Mouse (Mus musculus) kidney, embryonic 16.5 days (tissue): ENCODE data around the gene Mindy2. TPM values are rescaled to one million over a fixed set of nuclear protein-coding genes. Genes with fewer than 3 reads are reported as not detected.

Source experiments
- ATAC-seq: fragments of 200-750 bp; cut with Nextera tagmentation; 2 replicates; pipeline ENCODE4 v1.8.0; 2017; ENCODE audit warnings: moderate TSS enrichment; ENCODE audit not compliant: low FRiP score, low TSS enrichment
- H3K27ac ChIP-seq: fragments of 300-500 bp; sonication (generic); 2 replicates; pipeline ENCODE4 v1.5.1; 2014; ENCODE audit warnings: low read length
- H3K27me3 ChIP-seq: fragments of 300-500 bp; sonication (generic); 2 replicates; pipeline ENCODE4 v1.6.1; 2014; ENCODE audit warnings: low read length, control low read depth, mixed read lengths; ENCODE audit not compliant: insufficient read depth
- H3K36me3 ChIP-seq: fragments of 300-500 bp; sonication (generic); 2 replicates; pipeline ENCODE4 v1.6.1; 2014; ENCODE audit warnings: low read length, control low read depth, mixed read lengths; ENCODE audit not compliant: insufficient read depth
- H3K4me1 ChIP-seq: fragments of 300-500 bp; sonication (generic); 2 replicates; pipeline ENCODE4 v1.6.1; 2014; ENCODE audit warnings: low read length, control low read depth, mixed read lengths; ENCODE audit not compliant: insufficient read depth
- H3K4me2 ChIP-seq: fragments of 300-500 bp; sonication (generic); replicated peaks from 2 replicates; pipeline ENCODE4 v1.6.1; 2014; ENCODE audit warnings: low read depth, low read length
- H3K4me3 ChIP-seq: fragments of 300-500 bp; sonication (generic); 2 replicates; pipeline ENCODE4 v1.5.1; 2014; ENCODE audit warnings: mild to moderate bottlenecking, low read length
- H3K9ac ChIP-seq: fragments of 300-500 bp; sonication (generic); replicated peaks from 2 replicates; pipeline ENCODE4 v1.6.1; 2014; ENCODE audit warnings: low read length
- H3K9me3 ChIP-seq: fragments of 300-500 bp; sonication (generic); 2 replicates; pipeline ENCODE4 v1.6.1; 2016; ENCODE audit warnings: low read length, control low read depth
- WGBS: fragments of 180-500 bp; shearing (Covaris S2); extraction: QIAGEN DNeasy Blood & Tissue Kit; methylation state at CpG from one replicate; pipeline ENCODE4 v1.1.7; 2014; 5-methylcytosine and 5-hydroxymethylcytosine counted together
- polyA plus RNA-seq: library from polyadenylated mRNA; unstranded; fragments of >200 nt; fragmentation: Nextera tagmentation; extraction: Ambion mirVana; gene quantifications from 2 replicates; pipeline ENCODE4 v1.2.1, GENCODE M21; 2015

Mindy2 gene
- polyA plus RNA-seq, 1 experiment from 2014 or later, result 8.8 TPM

GRCm38 (mm10) chr9:70653875-70654274 is 3.1 kb downstream of the Mindy2 start:
- H3K4me3 ChIP-seq, result no peak overlapping the region
- H3K4me2 ChIP-seq, result peak overlapping the region; percentile 21
- no peaks in the 10 kb centered on the region for H3K27me3 ChIP-seq
- 0 out of 2 replicates have a peak, but pooled peaks cover 4% of the 10 kb centered on the region for H3K36me3 ChIP-seq
- 63% methylated on average over 2 of the region's 2 CpGs for WGBS
- no peaks in the 10 kb centered on the region for H3K9me3 ChIP-seq
- H3K4me1 ChIP-seq, result peaks cover 22% of the 10 kb centered on the region
- peak overlapping the region; percentile 29; the same call in 1 of the 2 replicates for H3K27ac ChIP-seq
- ATAC-seq, result no peak
- no peak overlapping the region for H3K9ac ChIP-seq

GRCm38 (mm10) chr9:70652221-70652620 is 4.8 kb downstream of the Mindy2 start:
- H3K27me3 ChIP-seq, result no peaks in the 10 kb centered on the region
- no peak overlapping the region for H3K4me3 ChIP-seq
- peaks cover 22% of the 10 kb centered on the region for H3K4me1 ChIP-seq
- H3K4me2 ChIP-seq, result no peak overlapping the region
- no peak for ATAC-seq
- 0 out of 2 replicates have a peak, but pooled peaks cover 4% of the 10 kb centered on the region for H3K36me3 ChIP-seq
- 60% methylated on average over 2 of the region's 2 CpGs for WGBS
- no peak overlapping the region for H3K27ac ChIP-seq
- no peak overlapping the region for H3K9ac ChIP-seq
- H3K9me3 ChIP-seq, result no peaks in the 10 kb centered on the region

- Histone ChIP-seq H3K27me3 (no peaks in the 10 kb centered on the region), H3K27ac (no peak overlapping the region), H3K4me1 (peaks cover 22% of the 10 kb centered on the region), H3K36me3 (0 out of 2 replicates have a peak, but pooled peaks cover 4% of the 10 kb centered on the region), H3K9ac (no peak overlapping the region), H3K4me3 (no peak overlapping the region), H3K4me2 (no peak overlapping the region), H3K9me3 (no peaks in the 10 kb centered on the region)
- 84% methylated on average over 1 of the region's 1 CpGs for WGBS
- ATAC-seq, result no peak
Measured at GRCm38 (mm10) chr9:70650994-70651393, 6.0 kb downstream of the Mindy2 start.

- no peak overlapping the region for H3K27ac ChIP-seq
- no peaks in the 10 kb centered on the region for H3K9me3 ChIP-seq
- H3K27me3 ChIP-seq, result no peaks in the 10 kb centered on the region
- no peak overlapping the region for H3K9ac ChIP-seq
- H3K4me3 ChIP-seq, result no peak overlapping the region
- H3K4me2 ChIP-seq, result no peak overlapping the region
- WGBS, result 72% methylated on average over 2 of the region's 2 CpGs
- H3K36me3 ChIP-seq, result 0 out of 2 replicates have a peak, but pooled peaks cover 4% of the 10 kb centered on the region
- ATAC-seq, result no peak
- peaks cover 22% of the 10 kb centered on the region for H3K4me1 ChIP-seq
Measured at GRCm38 (mm10) chr9:70650260-70650659, 6.7 kb downstream of the Mindy2 start.

GRCm38 (mm10) chr9:70636748-70637147 is 20.2 kb downstream of the Mindy2 start:
- WGBS, result 91% methylated on average over 2 of the region's 2 CpGs
- H3K36me3 ChIP-seq, result no peaks in the 10 kb centered on the region
- H3K27ac ChIP-seq, result no peak overlapping the region
- no peak overlapping the region for H3K4me2 ChIP-seq
- no peak overlapping the region for H3K4me3 ChIP-seq
- H3K9me3 ChIP-seq, result no peaks in the 10 kb centered on the region
- H3K9ac ChIP-seq, result no peak overlapping the region
- no peaks in the 10 kb centered on the region for H3K27me3 ChIP-seq
- no peak for ATAC-seq
- no peaks in the 10 kb centered on the region for H3K4me1 ChIP-seq

GRCm38 (mm10) chr9:70631665-70632064 is 25.3 kb downstream of the Mindy2 start:
- Histone ChIP-seq H3K27me3 (no peaks in the 10 kb centered on the region), H3K4me2 (no peak overlapping the region), H3K27ac (no peak overlapping the region), H3K36me3 (no peaks in the 10 kb centered on the region), H3K9ac (no peak overlapping the region), H3K4me3 (no peak overlapping the region), H3K9me3 (no peaks in the 10 kb centered on the region), H3K4me1 (no peaks in the 10 kb centered on the region)
- 20% methylated on average over 5 of the region's 5 CpGs for WGBS
- no peak for ATAC-seq

GRCm38 (mm10) chr9:70629711-70630110 is 27.3 kb downstream of the Mindy2 start:
- H3K9me3 ChIP-seq, result no peaks in the 10 kb centered on the region

GRCm38 (mm10) chr9:70611026-70611673 is 45.8 kb downstream of the Mindy2 start:
- ATAC-seq, result no peak
- WGBS, result 73% methylated on average over 3 of the region's 3 CpGs
- Histone ChIP-seq H3K36me3 (peaks cover 7% of the 10 kb centered on the region; the same call in 1 of the 2 replicates), H3K4me2 (no peak overlapping the region), H3K4me3 (no peak overlapping the region), H3K4me1 (no peaks in the 10 kb centered on the region), H3K27me3 (no peaks in the 10 kb centered on the region), H3K9ac (no peak overlapping the region), H3K9me3 (no peaks in the 10 kb centered on the region), H3K27ac (no peak overlapping the region)

More at GRCm38 (mm10) chr9:70629711-70630110, 27.3 kb downstream of the Mindy2 start:
- H3K9ac ChIP-seq, result no peak overlapping the region
- WGBS, result 90% methylated on average over 2 of the region's 2 CpGs
- H3K4me3 ChIP-seq, result no peak overlapping the region
- no peaks in the 10 kb centered on the region for H3K4me1 ChIP-seq
- H3K4me2 ChIP-seq, result no peak overlapping the region
- no peaks in the 10 kb centered on the region for H3K27me3 ChIP-seq
- no peak for ATAC-seq
- H3K27ac ChIP-seq, result no peak overlapping the region
- no peaks in the 10 kb centered on the region for H3K36me3 ChIP-seq

GRCm38 (mm10) chr9:70602186-70602845 is 54.7 kb downstream of the Mindy2 start:
- H3K27ac ChIP-seq, result no peak overlapping the region
- no peak overlapping the region for H3K4me2 ChIP-seq
- H3K36me3 ChIP-seq, result peaks cover 11% of the 10 kb centered on the region
- no peaks in the 10 kb centered on the region for H3K4me1 ChIP-seq
- H3K27me3 ChIP-seq, result no peaks in the 10 kb centered on the region
- no peaks in the 10 kb centered on the region for H3K9me3 ChIP-seq
- 88% methylated on average over 1 of the region's 1 CpGs for WGBS
- ATAC-seq, result no peak
- no peak overlapping the region for H3K4me3 ChIP-seq
- H3K9ac ChIP-seq, result no peak overlapping the region

GRCm38 (mm10) chr9:70598271-70598670 is 58.7 kb downstream of the Mindy2 start:
- H3K4me1 ChIP-seq, result no peaks in the 10 kb centered on the region
- no peak for ATAC-seq
- H3K9ac ChIP-seq, result no peak overlapping the region
- WGBS, result 92% methylated on average over 2 of the region's 2 CpGs
- no peak overlapping the region for H3K4me2 ChIP-seq
- no peak overlapping the region for H3K27ac ChIP-seq
- peaks cover 17% of the 10 kb centered on the region for H3K36me3 ChIP-seq
- H3K4me3 ChIP-seq, result no peak overlapping the region
- H3K9me3 ChIP-seq, result no peaks in the 10 kb centered on the region
- H3K27me3 ChIP-seq, result no peaks in the 10 kb centered on the region
